Mouse (Mus musculus): ENCODE measurements at regions not wholly inside any gene's neighbourhood (a gene's known extent, or its start where the extent isn't known, plus 50 kb on each side); places are given as distances from the start of the nearest gene placed in this dataset.
"Not testable (repeated sequence)": the region's sequence is repeated elsewhere in the genome, so short reads cannot be mapped to it uniquely, and the experiment has no call there.

DNA sequence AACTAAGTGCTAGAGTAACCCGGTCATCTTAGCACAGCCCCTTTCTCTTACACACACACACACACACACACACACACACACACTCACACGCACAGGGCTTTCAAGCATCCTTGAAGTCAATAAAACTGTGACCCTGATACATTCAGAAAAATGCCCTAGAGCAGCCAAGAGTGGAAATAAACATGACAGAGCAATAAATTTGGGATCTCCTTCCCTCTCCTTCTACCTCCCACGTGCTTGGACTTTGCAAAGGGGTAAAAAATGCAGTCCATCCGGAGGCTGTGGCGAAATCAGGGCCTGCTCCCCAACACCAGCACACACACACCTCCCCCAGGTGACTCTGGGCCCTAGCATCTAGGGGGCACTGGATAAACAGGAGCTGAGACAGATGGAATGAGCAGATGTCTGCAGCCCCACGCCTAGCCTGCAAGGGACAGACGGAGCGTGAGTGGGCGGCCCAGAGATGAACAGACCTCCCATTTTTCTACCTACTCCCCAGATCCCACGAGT, 71.3 kb upstream of the Jarid2 start:
- no peak for DNase-seq (ENCODE audit: inconsistent ontology term)

DNA sequence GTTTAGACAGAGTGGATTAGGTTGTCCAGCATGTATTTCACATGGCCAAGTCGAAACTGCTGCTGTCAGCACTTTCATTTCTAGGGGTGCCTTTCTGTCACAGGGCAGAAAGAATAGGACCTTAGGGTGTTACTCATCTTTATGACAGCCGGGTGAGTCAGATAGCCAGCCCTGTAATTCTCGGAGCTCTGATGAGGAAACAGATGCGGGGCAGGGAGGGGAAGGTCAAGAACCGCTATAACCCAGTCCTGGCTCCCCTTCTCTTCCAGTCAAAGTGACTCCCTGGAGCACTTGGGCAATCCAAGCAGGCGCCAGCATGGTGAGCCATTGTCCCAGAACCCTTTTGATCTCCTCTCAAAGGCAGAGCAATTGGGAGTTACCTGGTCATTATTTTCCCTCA, 69.4 kb upstream of the Jarid2 start:
- peak; percentile 15 for DNase-seq (ENCODE audit: inconsistent ontology term)

DNA sequence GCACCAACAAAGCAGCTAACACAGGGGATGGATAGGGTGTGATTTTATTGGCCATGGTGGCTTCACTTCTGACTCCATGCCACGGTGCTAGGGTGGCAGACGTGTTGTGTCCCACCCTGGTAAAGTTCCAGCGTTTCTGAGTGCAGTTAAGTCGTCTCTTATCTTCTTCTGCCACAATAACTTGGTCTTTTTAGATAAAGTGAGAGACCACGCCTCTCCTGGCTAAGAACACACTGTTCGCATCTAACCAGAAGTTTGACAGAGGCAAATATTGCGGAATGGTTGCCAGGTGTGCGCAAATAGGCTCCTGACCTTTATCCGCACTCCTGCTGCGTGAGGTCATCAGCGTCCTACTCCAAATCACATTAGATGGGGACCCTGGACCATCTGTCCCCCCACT, 66.2 kb upstream of the Jarid2 start:
- DNase-seq (ENCODE audit: inconsistent ontology term) = no peak

DNA sequence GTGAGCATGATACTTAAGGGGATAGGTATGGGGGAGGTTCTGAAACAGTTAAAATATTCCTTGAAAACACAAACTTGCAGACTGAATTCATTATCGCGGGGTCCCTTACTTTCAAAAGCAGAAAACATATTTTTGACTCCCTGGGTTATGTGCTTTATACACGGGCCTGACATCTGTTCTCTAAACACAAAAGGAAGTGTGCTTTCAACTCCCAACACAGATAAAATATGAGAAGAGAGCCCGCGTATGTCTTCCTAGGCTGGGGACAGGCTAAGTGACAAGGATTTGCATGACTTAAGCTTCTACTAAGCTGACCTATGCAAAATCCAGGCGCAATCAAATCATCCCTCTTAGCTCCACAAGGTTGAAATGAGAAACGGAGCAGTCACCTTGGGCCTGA, 65.5 kb upstream of the Jarid2 start:
- no peak for DNase-seq (ENCODE audit: inconsistent ontology term)

DNA sequence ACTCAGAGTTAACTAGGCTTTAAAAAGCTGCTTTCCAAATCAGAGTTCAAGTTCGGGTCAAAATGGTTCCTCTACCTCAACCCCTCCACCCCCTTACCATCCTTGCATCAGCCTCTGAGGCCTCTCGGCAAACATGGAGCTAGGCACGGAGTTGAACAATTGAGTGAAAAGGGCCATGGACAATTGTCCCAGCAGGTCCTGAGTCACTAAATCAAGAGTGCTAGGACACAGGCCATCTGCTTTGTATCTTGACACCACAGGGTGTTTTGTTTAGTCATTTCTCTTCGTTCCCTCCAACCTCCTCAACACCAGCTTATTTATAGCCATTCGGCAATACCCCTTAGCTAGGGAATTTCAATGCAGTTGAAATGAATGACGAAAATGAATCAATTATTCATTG, 59.5 kb upstream of the Jarid2 start:
- DNase-seq (ENCODE audit: inconsistent ontology term) = no peak

DNA sequence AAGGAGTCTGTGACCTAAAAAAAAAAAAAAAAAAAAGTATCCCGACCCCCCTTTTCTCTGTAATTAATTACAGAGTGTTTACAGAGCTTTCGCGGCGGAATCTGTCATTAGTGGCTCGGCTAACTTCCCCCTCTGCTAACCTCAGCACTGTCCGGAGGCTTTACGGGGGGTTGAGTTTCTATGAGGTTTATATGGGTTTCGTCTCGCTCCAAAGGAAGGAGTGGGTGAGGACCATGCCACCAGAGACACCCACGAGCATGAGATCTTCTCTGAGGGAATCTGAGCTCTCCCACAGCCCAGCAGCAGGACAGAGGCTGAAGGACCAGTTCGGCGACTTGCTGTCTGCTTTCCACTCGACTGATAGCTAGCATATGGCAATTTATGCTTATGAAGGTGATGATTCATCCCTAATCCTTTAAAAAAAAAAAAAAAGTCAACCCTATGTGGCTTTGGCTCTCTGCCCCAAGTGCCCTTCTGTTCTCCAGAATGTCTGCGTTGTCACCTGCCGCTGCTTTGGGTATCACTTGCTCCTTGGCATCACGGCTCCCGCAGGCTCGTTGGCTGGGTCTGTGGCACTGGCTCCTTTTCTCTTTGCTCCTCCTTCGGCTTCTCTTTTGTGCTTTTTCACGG, 55.8 kb upstream of the Jarid2 start:
- no peak for DNase-seq (ENCODE audit: inconsistent ontology term)

DNA sequence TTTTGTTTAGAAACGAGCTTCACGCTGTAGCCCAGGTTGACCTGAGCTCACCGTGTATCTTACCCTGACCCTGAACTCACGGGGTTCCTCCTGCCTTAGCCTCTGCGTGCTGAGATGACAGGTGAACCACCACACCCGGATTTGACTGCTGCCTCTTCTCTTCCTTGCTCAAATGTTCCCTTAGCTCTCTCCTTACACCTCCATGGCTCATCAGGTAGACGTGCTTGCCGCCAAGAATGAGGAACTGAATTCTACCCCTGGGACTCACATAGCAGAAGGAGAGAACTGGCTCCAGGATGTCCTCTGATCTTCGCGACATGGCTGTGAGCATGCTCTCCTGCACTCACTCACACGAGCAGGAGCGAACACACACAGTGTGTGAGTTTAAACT, 55.3 kb upstream of the Jarid2 start:
- DNase-seq (ENCODE audit: inconsistent ontology term) = no peak

DNA sequence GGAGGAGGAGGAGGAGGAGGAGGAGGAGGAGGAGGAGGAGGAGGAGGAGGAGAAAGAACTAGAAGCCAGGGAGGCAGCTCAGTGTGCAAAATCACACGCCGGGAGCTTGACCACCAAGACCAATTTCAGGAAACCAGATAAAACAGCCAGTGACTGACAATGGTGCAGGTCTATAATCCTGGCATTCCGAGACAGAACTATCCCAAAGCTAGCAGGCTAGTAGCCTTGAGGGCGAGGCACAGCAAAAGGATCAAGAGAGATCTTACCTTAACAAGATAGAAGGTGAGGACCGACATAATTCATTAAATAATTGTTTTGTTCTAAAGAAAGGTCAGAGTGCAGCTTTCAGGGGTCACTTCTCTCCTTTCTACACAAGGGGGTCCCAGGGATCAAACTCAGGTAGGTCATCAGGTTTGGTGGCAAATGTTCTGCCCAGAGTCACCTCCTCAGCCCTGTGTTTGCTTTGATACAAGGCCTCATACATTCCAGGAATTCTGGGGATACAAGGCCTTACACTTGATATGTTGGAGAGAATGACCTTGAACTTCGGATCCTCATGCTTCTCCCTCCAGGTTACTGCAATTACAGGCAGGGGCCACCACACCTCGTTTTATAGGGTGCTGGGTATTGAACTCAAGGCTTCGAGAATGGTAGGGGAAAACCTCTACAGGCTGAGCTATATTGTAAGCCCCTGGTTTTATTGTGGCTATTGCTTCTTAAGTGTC, 54.2 kb upstream of the Jarid2 start:
- no peak for DNase-seq (ENCODE audit: inconsistent ontology term)

DNA sequence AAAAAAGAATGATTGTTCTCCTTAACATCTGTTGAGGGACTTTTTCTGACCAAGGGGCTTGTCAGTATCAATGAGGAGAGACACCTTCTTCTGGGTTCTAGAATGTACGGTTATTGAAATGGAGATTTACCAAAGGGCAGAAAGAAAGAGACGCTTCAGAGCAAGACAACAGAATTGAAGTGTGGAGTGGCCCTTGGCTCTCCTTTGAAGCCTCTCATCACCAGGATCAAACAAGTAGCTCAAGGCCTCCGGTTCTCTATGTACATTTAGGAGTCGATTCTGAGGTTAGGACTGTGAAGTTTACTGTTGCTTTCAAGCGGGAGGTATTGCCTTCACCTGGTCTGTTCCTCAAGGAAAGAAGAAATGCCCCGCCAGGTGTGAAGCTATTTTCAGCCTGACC, 53.2 kb upstream of the Jarid2 start:
- DNase-seq (ENCODE audit: inconsistent ontology term) = no peak

DNA sequence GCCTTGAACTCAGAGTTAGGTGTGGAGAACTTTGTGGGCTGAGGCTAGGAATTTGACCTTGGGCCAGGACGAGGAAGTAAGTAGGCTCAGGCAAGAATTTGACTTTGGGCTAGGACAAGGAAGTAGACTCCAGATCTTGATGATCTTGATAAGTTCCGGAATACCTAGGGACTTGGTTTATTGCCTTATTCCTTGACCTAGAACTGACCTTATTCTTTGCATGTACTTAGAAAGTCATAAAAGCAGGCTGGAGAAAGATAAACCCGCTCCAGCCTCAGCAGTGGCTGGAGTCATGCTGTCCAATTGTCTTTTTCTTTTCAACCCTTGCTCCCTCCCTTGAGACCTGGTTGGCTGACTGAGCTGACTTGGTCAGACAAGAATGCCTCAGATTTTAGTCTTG, 51.2 kb upstream of the Jarid2 start:
- DNase-seq (ENCODE audit: inconsistent ontology term) = no peak

DNA sequence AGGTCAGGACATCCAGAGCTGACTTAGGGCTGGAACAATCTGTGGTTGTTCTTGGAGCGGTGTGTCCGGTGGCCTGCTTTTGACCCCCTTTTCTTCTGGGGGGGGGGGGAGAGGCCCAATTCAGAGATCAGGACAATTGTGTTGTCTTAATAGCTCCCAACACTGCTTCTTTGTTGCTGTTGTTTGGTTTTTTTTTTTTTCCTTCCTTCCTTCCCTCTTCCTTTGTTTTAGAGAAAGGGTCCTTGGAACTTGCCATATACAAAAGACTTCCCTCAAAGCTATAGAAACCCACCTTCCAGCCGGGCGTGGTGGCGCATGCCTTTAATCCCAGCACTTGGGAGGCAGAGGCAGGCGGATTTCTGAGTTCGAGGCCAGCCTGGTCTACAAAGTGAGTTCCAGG, 49.8 kb upstream of the Jarid2 start:
- DNase-seq (ENCODE audit: inconsistent ontology term) = not testable (repeated sequence)

All from Muller cell, postnatal 12 days (primary cell).